Mouse (Mus musculus): ENCODE measurements at regions not wholly inside any gene's neighbourhood (a gene's known extent, or its start where the extent isn't known, plus 50 kb on each side); places are given as distances from the start of the nearest gene placed in this dataset.

GRCm38 (mm10) chr4:67224533-67224932, 397.1 kb downstream of the Tlr4 start:
- no peak for TF ChIP-seq MAZ (IDR thresholded peaks at IDR 0.05; ENCODE audit: low read depth, low read length)
- TF ChIP-seq EP300 (IDR thresholded peaks at IDR 0.05; ENCODE audit: low read length): no peak
- no peak for TF ChIP-seq CTCF (conservative IDR thresholded peaks at IDR 0.05 in 1 of 2, IDR thresholded peaks at IDR 0.05 in 1 of 2; ENCODE audit: low read depth in 2 of 2, low read length in 2 of 2)
- no peak for TF ChIP-seq NELFE (IDR thresholded peaks at IDR 0.05; ENCODE audit: low read depth, low read length)

Measured in CH12.LX (cell line).